Mouse (Mus musculus) heart, postnatal 25 days (tissue): ENCODE results near the gene 4930524J08Rik. TPM values are rescaled to one million over a fixed set of nuclear protein-coding genes. Genes with fewer than 3 reads are reported as not detected.

Source experiments
- DNase-seq: peaks from one replicate; pipeline ENCODE4 v3.0.0; 2022; ENCODE audit warnings: low spot score
- intact Hi-C: fragments of 180-260 bp; cut with DNase I; formaldehyde crosslinking; loops from one replicate; pipeline ENCODE4 v1.15.1; 2025
- total RNA-seq, 2 experiments: library from RNA; stranded (reverse); gene quantifications; 2 replicates each; pipeline ENCODE4 v1.2.3; 2021

The 4930524J08Rik gene
- total RNA-seq, 2 experiments from 2014 or later = 0.60 to 0.95 TPM

DNA sequence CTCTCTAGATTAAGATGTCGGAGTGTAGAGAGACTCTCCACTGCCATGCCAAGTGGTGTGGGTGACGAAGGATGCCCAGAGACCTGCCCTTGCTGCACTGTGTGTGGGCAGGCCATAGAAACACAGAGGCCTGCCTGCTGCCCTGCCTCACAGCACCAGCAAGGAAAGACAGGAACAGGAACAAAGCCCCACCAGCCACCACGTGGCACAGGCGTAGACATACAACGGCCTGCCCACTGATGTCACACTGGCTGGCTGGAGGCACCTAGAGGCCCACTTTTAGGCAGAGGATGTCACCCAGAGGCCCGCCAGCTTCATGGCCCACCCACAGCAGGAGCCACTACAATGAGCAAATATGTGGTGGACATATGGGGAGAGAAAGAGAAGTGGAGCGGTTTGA lies 21.2 kb downstream of the 4930524J08Rik start:
- intact Hi-C loops = no loop called here
- no peak for DNase-seq

DNA sequence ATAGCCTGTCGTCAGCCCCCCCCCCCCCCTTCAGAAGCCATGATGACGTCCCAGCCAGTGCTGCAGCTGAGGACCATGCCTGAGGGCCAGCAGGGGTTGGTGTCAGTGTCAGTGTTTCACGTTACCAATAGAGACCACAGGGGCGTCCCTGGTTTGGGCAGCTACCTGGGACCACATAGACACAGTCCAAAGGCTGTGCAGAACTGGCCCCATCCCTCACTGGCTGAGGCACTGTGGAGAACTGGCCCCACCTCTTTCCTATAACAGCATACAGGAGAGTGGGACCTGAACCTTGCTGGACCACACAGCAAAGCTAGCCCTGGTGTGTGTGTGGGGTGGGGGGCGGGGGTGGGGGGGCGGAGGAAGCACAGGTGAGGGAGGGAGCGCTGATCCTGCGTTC lies 21.6 kb downstream of the 4930524J08Rik start:
- DNase-seq = no peak
- intact Hi-C loops = no loop called here

DNA sequence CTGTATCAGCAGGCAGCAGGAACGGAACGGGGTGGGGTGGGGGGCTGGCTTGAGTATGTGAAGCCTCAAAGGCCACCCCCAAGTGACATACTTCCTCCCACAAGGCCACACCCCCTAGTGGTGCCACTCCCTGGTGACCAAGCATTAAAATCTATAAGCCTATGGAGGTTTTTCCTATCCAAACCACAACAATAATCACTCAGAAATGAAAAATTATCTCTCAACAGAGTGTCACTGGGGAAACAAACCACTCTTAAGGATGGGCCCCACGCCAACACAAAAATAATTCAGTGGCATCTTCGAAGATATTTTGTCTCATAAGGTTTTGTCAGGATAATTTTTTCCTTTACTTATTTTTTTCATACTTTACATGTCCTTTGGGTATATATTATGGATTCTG lies 25.0 kb downstream of the 4930524J08Rik start:
- intact Hi-C loops = no loop called here
- no peak for DNase-seq

DNA sequence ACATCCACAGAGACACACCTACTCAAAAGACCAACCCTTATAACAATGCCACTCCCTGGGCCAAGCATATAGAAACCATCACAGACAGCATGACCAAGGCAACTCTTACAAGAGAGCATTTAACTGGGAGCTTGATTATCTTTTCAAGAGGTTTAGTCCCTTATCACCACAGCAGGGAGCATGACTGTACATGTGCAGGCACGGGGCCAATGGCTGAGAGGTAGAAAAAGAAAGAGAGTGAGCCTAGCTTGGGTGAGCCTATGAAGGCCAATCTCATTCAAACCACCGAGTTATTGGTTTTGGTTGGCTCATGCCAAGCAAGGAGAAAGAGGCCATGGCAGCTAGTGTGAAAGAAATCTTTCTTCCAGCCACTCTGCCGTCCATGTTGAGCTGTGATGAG lies 26.6 kb downstream of the 4930524J08Rik start:
- no peak for DNase-seq
- intact Hi-C loops = no loop called here

DNA sequence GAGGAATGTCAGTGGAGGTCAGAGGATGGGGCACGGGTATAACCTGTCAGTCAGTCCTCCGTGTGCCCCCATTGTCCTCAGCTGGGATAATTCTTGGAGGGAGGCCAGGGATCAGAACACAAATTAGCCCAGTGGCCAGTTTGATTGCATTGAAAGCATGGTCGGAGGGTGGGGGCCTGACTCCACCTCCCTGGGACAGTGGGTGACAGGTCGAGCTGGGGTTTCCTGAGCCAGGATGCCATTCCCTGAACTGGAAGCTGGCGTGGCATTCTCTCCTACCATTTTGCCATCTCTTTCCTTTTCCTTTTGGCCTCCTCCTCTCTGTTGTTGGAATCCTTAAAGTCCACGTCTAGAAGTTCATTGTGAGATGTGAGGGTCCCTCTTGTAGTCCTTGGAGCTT lies 27.0 kb downstream of the 4930524J08Rik start:
- no peak for DNase-seq
- intact Hi-C loops = no loop called here

DNA sequence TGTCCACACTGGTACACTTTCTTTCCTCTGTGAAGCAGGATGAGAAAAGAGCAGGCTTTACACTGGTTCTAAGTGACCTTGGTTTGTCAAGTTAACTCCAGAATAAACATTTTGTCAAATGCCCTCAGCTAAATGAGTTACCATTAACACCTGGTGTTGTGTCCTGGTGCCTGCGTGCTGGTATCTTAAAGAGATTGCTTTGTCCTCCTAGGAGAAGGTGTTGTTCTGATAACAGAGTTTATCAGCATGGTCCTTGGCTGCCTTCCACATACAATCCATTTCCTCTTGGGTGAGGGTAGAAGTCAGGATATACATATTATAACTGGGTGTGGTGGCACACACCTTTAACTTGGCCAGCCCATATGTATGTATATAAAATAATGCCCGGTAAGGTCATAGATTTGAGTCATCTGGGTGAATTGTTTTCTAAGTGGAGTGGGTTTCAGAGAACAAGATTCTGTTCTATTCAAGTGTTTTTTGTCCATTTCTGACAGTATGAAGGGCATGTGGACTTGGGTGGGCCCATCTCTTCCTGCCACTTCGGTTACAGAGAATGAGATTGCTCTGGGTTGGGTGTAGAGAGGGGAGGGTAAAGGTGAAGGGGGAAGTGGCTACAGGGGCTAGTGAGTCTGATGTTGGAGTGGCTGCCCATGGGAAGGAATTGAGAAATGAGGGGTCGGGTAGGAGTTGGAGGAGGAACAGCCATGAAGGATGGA lies 27.6 kb downstream of the 4930524J08Rik start:
- DNase-seq = no peak
- intact Hi-C loops = no loop called here

DNA sequence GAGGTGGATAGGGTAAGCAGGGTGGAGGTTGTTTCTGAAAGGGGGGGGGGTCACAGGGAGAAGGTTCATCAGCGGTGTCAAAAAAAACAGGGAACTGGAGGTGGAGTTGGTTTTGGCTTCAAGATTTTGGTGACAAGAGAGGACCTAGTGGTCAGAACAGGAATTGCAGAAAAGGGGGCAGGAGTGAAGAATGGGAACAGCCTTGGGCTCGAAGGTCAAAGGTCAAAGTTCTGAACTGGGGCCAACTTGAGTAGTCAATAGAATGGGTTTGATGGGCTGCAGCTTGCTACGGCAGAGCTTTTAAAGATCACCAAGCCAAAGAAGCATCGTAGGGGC lies 28.1 kb downstream of the 4930524J08Rik start:
- intact Hi-C loops = no loop called here
- DNase-seq = no peak

DNA sequence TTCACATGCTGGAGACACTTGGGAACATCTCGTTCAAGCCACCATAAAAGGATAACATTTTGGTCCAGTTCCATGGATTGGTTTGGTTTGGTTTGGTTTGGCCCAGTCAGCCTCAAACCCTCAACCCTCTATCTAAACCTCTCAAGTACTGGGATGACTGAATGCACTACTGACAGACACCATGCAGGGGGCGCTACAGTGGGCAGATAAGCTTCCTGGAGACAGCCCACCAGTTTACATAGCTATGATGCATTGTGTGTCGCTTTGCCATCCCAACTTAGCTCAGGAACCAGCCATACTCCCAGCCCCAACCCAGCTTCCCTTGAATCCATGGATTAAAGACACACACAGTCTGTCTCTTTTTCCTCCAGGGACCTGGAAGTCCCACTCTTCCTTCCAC lies 29.6 kb downstream of the 4930524J08Rik start:
- intact Hi-C loops = no loop called here
- no peak for DNase-seq

DNA sequence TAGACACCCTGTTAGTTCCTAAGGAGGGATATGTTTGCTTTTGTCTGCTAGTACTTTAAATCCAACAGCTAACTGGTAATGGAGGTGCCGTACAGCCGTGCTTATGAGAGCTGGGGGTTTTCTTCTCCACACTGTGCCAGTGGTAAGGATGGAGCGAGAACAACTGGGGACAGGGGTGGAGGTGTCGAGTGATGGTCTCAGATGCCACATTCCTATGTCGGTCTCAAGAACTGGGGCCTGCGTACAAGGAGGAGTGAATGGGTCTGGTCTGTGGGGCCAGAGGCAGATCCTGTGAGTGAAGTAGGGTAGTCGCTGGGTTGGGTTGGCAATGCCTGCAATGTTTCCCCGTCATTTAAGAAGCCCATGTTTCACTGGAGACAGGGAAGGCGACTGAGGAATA lies 33.7 kb downstream of the 4930524J08Rik start:
- DNase-seq = no peak
- intact Hi-C loops = no loop called here

DNA sequence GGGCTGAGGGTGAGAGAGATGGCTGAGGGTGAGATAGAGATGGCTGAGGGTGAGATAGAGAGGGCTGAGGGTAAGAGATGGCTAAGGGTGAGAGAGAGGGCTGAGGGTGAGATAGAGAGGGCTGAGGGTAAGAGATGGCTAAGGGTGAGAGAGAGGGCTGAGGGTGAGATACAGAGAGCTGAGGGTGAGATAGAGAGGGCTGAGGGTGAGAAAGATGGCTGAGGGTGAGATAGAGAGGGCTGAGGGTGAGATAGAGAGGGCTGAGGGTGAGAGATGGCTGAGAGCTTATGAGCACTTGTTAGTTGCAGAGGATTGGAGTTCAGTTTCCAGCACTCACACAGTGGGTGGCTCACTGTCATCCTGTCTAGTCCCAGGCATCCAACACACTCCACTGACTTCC lies 41.2 kb downstream of the 4930524J08Rik start:
- intact Hi-C loops = no loop called here
- no peak for DNase-seq

DNA sequence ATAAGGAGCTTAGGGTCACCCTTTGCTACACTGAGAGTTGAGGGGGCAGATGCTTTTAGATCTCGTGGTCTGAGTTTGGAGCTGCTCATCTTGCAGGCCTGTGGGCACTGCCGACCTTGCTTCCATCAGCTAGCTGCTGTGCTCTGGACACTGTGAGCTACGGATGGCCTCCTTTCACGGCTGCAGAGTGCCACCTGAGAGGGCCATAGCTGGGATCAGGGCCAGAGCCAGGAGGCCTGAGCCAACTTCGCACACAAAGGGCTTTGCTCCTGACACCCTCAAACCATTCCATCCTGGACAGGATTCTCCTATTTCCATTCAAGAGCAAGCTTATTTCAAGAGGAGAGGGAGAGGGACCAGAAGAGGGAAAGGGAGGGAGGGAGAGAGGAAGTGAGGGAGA lies 45.5 kb downstream of the 4930524J08Rik start:
- no peak for DNase-seq
- intact Hi-C loops = no loop called here

DNA sequence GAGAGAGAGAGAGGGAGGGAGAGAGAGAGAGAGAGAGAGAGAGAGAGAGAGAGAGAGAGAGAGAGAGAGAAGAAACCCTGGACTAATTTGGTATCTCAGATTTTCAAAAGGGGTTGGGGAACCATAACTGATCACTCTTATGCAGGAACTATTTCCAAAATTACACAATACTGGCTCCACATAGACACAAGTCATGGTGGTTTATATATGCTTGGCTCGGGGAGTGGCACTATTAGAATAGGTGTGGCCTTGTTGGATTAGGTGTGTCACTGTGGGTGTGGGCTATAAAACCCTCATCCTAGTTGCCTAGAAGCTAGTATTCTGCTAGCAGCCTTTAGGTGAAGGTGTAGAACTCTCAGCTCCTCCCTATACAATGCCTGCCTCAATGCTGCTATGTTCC lies 46.0 kb downstream of the 4930524J08Rik start:
- intact Hi-C loops = no loop called here

More for the DNA sequence above, 46.0 kb downstream of the 4930524J08Rik start:
- no peak for DNase-seq

Other genes with a start within 250 kb of the 4930524J08Rik start
- gene Rasgef1b, start 250.0 kb upstream of the 4930524J08Rik start, total RNA-seq = 1 to 10 TPM; 7.4 to 7.7 TPM
- not detected for gene Vamp9, start 72.8 kb upstream of the 4930524J08Rik start, total RNA-seq
- gene Hnrnpd, start 123 bp upstream of the 4930524J08Rik start, total RNA-seq = 10 to 100 TPM; 71.1 to 80.9 TPM
- 10 to 100 TPM; 53.1 to 63.5 TPM for gene Hnrnpdl, start 60.6 kb downstream of the 4930524J08Rik start, total RNA-seq
- 1 to 10 TPM; 7.3 to 8.4 TPM for gene Enoph1, start 60.9 kb downstream of the 4930524J08Rik start, total RNA-seq
- gene Tmem150c, start 180.7 kb downstream of the 4930524J08Rik start, total RNA-seq = 1 to 10 TPM; 4.0 to 5.7 TPM